In genomic region chr2:66346622-66347021, GRCm38 (mm10) we compare ENCODE assay signal across 25 mouse cellular contexts.
"Had no signal": no experiment of that assay in that cellular context is flagged by ENCODE, and none has a peak within 500 bp of the region (broad histone marks: within the 10 kb centered on the region; RNA-seq: fewer than 3 reads in every experiment).

No protein-coding gene starts in this region.

- H3K4me3 ChIP-seq: gastrocnemius, adult 2 months; heart, embryonic 10.5 days; heart, embryonic 12.5 days; hindbrain, embryonic 10.5 days; hindbrain, embryonic 12.5 days; intestine, embryonic 15.5 days; layer of hippocampus, adult 2 months; left cerebral cortex, adult 2 months; limb, embryonic 10.5 days; limb, embryonic 12.5 days; liver, embryonic 13.5 days; liver, embryonic 15.5 days had no signal

- H3K4me1 ChIP-seq: heart, embryonic 10.5 days; heart, embryonic 12.5 days; hindbrain, embryonic 10.5 days; hindbrain, embryonic 12.5 days; intestine, embryonic 15.5 days; limb, embryonic 10.5 days; limb, embryonic 12.5 days; liver, embryonic 13.5 days; liver, embryonic 15.5 days had no signal

- DNase-seq: gastrocnemius, adult 2 months; gastrocnemius, postnatal 10 days; gastrocnemius, postnatal 25 days; heart, adult 18-20 months; heart, postnatal 10 days; heart, postnatal 4 days; kidney, adult 18-20 months; kidney, adult 8-10 months; kidney, postnatal 10 days; kidney, postnatal 25 days; kidney, postnatal 4 days; liver; liver, embryonic 13.5 days; liver, postnatal 0 days had no signal

- H3K27ac ChIP-seq: gastrocnemius, adult 2 months; heart, embryonic 10.5 days; hindbrain, embryonic 10.5 days; hindbrain, embryonic 12.5 days; hindbrain, embryonic 14.5 days; intestine, embryonic 15.5 days; layer of hippocampus, adult 2 months; limb, embryonic 10.5 days; limb, embryonic 12.5 days; liver, embryonic 13.5 days; liver, embryonic 15.5 days had no signal
